Mouse (Mus musculus) CD4-positive, CD25-positive, alpha-beta regulatory T cell, adult 2 months (primary cell): ENCODE data around the gene Srxn1.

Experiments used
- DNase-seq: peaks from one replicate; pipeline ENCODE4 v3.0.0-alpha.2; 2012; ENCODE audit warnings: low read depth, low spot score

Gene Srxn1

DNA sequence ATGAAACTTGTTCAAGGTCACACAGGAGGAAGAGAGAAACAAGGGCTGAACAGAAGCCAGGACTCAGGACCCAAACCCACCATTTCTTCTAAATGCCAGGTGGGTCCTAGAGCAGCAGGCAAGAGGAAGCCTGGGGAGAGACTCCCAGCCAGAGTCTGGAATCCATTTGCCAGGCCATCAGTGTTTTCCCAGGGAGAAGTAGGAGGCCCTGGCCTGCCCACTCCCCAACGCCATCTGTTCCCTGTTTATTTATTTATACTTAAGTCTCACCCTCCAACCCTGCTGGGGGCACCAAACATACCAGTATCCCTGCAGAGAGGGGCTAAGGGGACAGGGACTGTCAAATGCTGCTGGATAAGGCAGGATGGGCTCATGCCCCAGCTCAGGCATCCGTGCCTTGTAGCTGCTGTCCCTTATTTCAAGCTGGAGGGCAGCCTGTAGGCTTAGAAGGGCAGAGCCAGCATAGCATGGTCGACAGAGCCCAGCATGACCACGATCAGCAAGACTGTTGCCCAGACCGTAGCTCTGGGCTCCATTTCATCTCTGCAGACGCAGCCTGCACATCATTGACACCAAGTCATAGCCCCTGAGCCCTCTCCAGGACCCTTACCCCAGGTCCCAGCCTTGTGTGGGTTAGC is 14.0 kb downstream of the Srxn1 start:
- no peak for DNase-seq

DNA sequence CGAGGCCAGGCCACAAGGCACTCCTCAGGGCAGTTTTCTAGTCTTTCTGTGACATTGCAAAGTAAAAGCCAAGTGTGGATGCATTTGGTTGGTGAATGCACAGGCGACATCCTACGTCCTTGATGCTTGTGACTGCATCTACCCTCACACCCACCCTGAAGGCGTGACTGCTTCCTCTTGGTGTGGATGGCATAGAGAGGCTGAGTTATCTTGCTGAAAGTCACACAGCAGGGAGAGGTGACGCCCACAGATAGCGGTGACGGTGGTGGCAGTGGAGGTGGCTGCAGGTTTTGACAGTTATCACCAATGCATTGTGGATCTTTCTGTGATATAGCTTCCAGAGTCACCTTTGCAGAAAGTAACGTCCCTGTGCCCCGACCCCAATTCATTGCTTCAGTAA is 17.6 kb downstream of the Srxn1 start:
- DNase-seq, result no peak

GRCm38 (mm10) chr2:152128597-152128996 is 23.3 kb downstream of the Srxn1 start:
- DNase-seq, result no peak

- no peak for DNase-seq
Observed at GRCm38 (mm10) chr2:152129778-152130177, 24.5 kb downstream of the Srxn1 start.

- DNase-seq, result no peak
Observed at GRCm38 (mm10) chr2:152132016-152132415, 26.7 kb downstream of the Srxn1 start.

DNA sequence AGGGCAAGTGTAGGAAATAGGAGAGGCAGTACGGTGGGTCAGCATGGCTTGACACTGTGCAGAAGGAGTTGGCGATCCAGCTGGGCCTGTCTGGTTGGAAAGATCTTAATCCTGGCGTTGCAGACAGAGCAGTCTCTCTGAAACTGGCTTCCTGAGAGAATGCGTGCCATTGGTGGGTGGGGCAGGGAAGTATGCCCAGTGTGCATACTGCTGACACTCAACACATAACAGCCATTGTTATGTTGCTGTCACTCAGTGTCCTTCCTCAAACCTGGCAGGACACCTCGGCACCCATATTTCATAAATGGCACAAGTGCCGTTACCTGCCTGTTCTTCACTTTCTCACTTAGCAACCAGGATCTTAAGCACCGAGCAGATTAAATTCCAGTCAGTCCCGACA is 27.4 kb downstream of the Srxn1 start:
- DNase-seq, result no peak

GRCm38 (mm10) chr2:152139191-152139987 is 34.1 kb downstream of the Srxn1 start:
- no peak for DNase-seq

- DNase-seq, result no peak
Observed at GRCm38 (mm10) chr2:152140941-152141340, 35.6 kb downstream of the Srxn1 start.

GRCm38 (mm10) chr2:152141491-152141890 is 36.2 kb downstream of the Srxn1 start:
- no peak for DNase-seq

- DNase-seq, result no peak
Observed at GRCm38 (mm10) chr2:152142046-152142445, 36.7 kb downstream of the Srxn1 start.

GRCm38 (mm10) chr2:152142571-152142970 is 37.3 kb downstream of the Srxn1 start:
- DNase-seq, result no peak

- no peak for DNase-seq
Observed at GRCm38 (mm10) chr2:152143279-152144157, 38.2 kb downstream of the Srxn1 start, which contains the start of gene Tcf15. Gene Tcf15, plus strand, starts transcription at chr2:152143561.

GRCm38 (mm10) chr2:152144158-152144450 is 38.8 kb downstream of the Srxn1 start:
- no peak for DNase-seq

DNA sequence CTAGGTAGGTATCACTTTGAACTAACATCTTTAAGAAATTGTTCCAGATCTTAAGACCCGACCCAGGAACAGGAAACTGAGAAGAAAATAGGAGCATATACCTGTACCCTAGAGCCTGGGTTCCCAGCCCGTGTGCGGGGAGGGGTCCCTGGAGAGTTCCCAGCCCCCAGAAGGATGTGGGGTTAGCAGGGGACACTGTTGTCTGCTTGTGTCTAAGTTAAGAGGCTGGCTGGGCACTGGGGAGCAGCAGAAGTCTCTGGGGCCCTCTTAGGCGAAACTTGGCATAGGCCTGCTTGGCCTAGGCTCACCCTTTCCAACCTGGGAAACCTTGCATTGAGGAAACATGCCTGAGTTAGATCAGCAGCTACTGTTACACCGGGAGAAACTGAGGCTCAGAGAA is 39.2 kb downstream of the Srxn1 start:
- DNase-seq, result no peak

DNA sequence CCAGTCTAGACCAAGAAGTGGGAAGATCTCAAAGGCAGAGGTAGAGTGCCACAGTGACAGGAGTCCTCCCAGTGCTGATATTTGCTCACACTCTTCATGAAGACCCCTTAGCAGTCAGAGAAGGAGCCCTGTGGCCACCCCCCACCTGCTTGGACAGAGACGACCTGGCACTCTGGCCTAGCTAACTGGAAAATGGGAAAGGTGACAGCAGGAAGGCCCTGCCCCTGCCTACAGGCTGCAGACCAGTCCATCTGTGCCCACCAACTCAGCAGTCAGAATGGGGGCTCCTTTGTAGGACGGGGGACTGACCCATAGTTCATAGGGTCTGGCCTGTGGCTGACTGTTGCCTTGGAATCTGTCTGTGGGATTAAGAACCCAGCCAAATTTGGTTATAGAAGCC is 40.4 kb downstream of the Srxn1 start:
- DNase-seq, result no peak

GRCm38 (mm10) chr2:152147079-152147478 is 41.8 kb downstream of the Srxn1 start:
- no peak for DNase-seq

DNA sequence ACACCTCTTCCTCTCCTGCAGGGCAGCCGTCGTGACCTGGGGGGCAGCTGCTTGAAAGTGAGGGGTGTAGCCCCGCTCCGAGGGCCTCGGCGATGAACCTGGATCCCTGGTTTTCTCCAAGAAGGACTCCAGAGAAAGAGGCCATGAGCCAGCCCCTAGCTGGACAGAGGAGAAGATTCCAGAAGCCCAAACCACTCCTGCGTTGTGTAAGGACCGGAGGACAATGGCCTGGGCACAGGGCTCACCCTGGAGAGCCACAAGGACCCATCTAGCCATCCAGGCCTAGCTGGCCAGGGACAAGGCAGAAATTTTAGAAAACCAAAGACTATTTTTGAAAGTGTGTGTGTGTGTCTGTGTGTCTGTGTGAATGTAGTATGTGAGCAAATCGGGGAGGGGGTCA is 43.4 kb downstream of the Srxn1 start:
- DNase-seq, result no peak

GRCm38 (mm10) chr2:152149891-152150290 is 44.6 kb downstream of the Srxn1 start:
- DNase-seq, result no peak

DNA sequence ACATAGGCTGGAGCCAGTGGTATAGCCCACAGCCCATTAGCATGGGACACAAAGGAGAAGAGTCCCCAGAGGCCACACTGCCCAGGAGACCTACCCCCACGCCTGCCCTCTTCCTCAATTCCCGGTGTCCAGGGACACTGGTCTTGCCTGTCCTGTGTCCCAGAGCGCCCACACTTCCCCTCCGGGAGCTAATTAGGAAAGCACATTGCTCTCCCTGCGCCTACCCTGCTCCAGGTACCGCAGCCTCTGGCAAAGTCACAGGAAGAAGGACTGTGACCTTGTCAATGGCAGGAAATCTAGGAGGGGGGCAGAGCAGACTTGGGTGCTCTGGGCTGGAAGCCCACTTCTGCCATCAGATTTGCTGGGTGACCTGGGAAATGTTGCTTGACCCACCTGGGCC is 45.1 kb downstream of the Srxn1 start:
- no peak for DNase-seq

DNA sequence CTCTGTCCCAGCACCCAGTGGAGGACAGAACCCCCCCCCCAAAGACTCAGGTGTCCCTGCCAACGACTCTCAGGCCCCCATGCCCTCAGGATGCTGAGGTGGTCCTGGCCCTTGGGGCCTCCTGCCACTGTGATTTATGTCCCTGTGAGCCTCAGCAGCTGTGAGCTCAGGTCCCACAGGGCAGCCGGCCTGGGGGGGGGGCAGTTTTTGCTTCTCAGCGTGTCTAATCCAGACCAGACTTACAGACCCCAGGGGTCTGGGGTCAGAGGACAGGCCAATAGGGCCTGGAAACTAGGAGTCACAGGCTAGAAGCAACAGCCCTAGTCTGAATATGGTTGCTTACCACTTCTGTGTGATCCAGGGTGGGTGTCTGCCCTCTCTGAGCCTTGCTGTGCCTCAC is 48.0 kb downstream of the Srxn1 start:
- no peak for DNase-seq

GRCm38 (mm10) chr2:152155414-152156208 is 50.3 kb downstream of the Srxn1 start:
- no peak for DNase-seq

DNA sequence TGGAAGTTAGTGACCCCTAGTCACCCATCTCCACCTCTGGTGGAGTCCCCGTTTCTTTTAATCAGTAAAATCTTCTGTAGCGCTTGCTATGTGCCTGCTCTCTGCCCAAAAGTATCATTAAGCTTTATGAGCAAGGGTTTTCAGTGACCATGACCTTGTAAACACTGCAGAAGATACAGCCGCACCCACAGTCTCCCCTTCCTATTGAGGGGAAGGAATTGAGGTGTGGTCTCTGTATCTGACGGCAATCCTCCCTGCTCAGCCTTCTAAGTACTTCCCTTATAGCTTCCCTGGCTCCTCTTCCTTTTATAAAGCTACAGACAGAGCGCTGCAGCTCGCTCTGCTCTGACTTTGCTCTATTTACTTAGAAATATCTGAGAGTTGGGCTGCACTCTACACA is 51.2 kb downstream of the Srxn1 start:
- no peak for DNase-seq
